Mouse (Mus musculus) megakaryocyte-erythroid progenitor cell, adult 5-6 weeks (primary cell): ENCODE measurements around the gene Ddx6. TPM values are rescaled to one million over a fixed set of nuclear protein-coding genes. Genes with fewer than 3 reads are reported as not detected.

ENCODE experiments used
- ATAC-seq: replicated peaks from 2 replicates; pipeline ENCODE4 v1.8.0; 2016; ENCODE audit warnings: mild to moderate bottlenecking, inconsistent platforms; ENCODE audit not compliant: severe bottlenecking, poor library complexity, low FRiP score, low TSS enrichment
- total RNA-seq, 2 experiments: library from RNA; stranded (forward) in 1 of 2; stranded (reverse) in 1 of 2; fragments of 200-1000, 215-1000 nt in 1 of 2; fragments of >200 nt in 1 of 2; fragmentation: Nextera tagmentation in 1 of 2; gene quantifications; 2 replicates each; pipeline ENCODE4 v1.2.3; 2014 to 2017

Ddx6 gene
- total RNA-seq, 2 experiments from 2014 or later: 73.6 to 76.4 TPM

- no peak for ATAC-seq
Measured at GRCm38 (mm10) chr9:44678288-44678871, 73.7 kb downstream of the Ddx6 start.

GRCm38 (mm10) chr9:44679565-44679964 lies 74.9 kb downstream of the Ddx6 start:
- ATAC-seq: no peak

- no peak for ATAC-seq
Measured at GRCm38 (mm10) chr9:44683046-44683445, 78.4 kb downstream of the Ddx6 start.

GRCm38 (mm10) chr9:44685346-44686330 lies 80.9 kb downstream of the Ddx6 start:
- ATAC-seq: peak; percentile 56

GRCm38 (mm10) chr9:44686638-44687037 lies 81.9 kb downstream of the Ddx6 start:
- ATAC-seq: no peak

GRCm38 (mm10) chr9:44688013-44688412 lies 83.3 kb downstream of the Ddx6 start:
- ATAC-seq: no peak

Other genes starting within 250 kb of the Ddx6 start
- gene Vps11, start 243.2 kb upstream of the Ddx6 start, total RNA-seq (2014; fragmentation: Nextera tagmentation): 16.4 and 24.5 TPM in 2 replicates
- 12.8 and 15.3 TPM in 2 replicates for gene Vps11, start 243.2 kb upstream of the Ddx6 start, total RNA-seq (2017)
- 45.1 and 45.6 TPM in 2 replicates for gene Hyou1, start 225.4 kb upstream of the Ddx6 start, total RNA-seq (2014; fragmentation: Nextera tagmentation)
- 56.5 and 77.5 TPM in 2 replicates for gene Hyou1, start 225.4 kb upstream of the Ddx6 start, total RNA-seq (2017)
- 20.5 and 32.2 TPM in 2 replicates for gene Slc37a4, start 208.0 kb upstream of the Ddx6 start, total RNA-seq (2014; fragmentation: Nextera tagmentation)
- gene Slc37a4, start 208.0 kb upstream of the Ddx6 start, total RNA-seq (2017): 11.4 and 43.0 TPM in 2 replicates
- 4,337 and 4,372 TPM in 2 replicates for gene Rps25, start 197.8 kb upstream of the Ddx6 start, total RNA-seq (2014; fragmentation: Nextera tagmentation)
- 1,747 and 2,464 TPM in 2 replicates for gene Rps25, start 197.8 kb upstream of the Ddx6 start, total RNA-seq (2017)
- 71.6 and 116 TPM in 2 replicates for gene Trappc4, start 197.3 kb upstream of the Ddx6 start, total RNA-seq (2014; fragmentation: Nextera tagmentation)
- gene Trappc4, start 197.3 kb upstream of the Ddx6 start, total RNA-seq (2017): 28.4 and 36.8 TPM in 2 replicates
- 51.4 and 56.1 TPM in 2 replicates for gene Ccdc84, start 186.3 kb upstream of the Ddx6 start, total RNA-seq (2014; fragmentation: Nextera tagmentation)
- gene Ccdc84, start 186.3 kb upstream of the Ddx6 start, total RNA-seq (2017): 18.9 and 19.3 TPM in 2 replicates
- not detected in 2 replicates for gene Foxr1, start 163.8 kb upstream of the Ddx6 start, total RNA-seq (2014; fragmentation: Nextera tagmentation)
- gene Foxr1, start 163.8 kb upstream of the Ddx6 start, total RNA-seq (2017): not detected in 2 replicates
- not detected in 2 replicates for gene Upk2, start 149.9 kb upstream of the Ddx6 start, total RNA-seq (2014; fragmentation: Nextera tagmentation)
- gene Upk2, start 149.9 kb upstream of the Ddx6 start, total RNA-seq (2017): not detected in 2 replicates
- 4.8 and 5.5 TPM in 2 replicates for gene Bcl9l, start 122.1 kb upstream of the Ddx6 start, total RNA-seq (2014; fragmentation: Nextera tagmentation)
- 0.52 and 3.7 TPM in 2 replicates for gene Bcl9l, start 122.1 kb upstream of the Ddx6 start, total RNA-seq (2017)
- 0.54 and 6.2 TPM in 2 replicates for gene Cxcr5, start 43.0 kb upstream of the Ddx6 start, total RNA-seq (2014; fragmentation: Nextera tagmentation)
- 0.08 and 1.8 TPM in 2 replicates for gene Cxcr5, start 43.0 kb upstream of the Ddx6 start, total RNA-seq (2017)
- gene Treh, start 68.3 kb downstream of the Ddx6 start, total RNA-seq (2014; fragmentation: Nextera tagmentation): not detected in 2 replicates
- not detected in 2 replicates for gene Treh, start 68.3 kb downstream of the Ddx6 start, total RNA-seq (2017)
- gene Phldb1, start 130.3 kb downstream of the Ddx6 start, total RNA-seq (2014; fragmentation: Nextera tagmentation): 3.7 and 5.3 TPM in 2 replicates
- 1.6 and 14.1 TPM in 2 replicates for gene Phldb1, start 130.3 kb downstream of the Ddx6 start, total RNA-seq (2017)
- gene Arcn1, start 163.0 kb downstream of the Ddx6 start, total RNA-seq (2014; fragmentation: Nextera tagmentation): 111 and 119 TPM in 2 replicates
- gene Arcn1, start 163.0 kb downstream of the Ddx6 start, total RNA-seq (2017): 177 and 182 TPM in 2 replicates
- 27.7 and 31.3 TPM in 2 replicates for gene Ift46, start 163.0 kb downstream of the Ddx6 start, total RNA-seq (2014; fragmentation: Nextera tagmentation)
- 24.1 and 28.7 TPM in 2 replicates for gene Ift46, start 163.0 kb downstream of the Ddx6 start, total RNA-seq (2017)
- gene Tmem25, start 194.4 kb downstream of the Ddx6 start, total RNA-seq (2014; fragmentation: Nextera tagmentation): not detected in 2 replicates
- gene Tmem25, start 194.4 kb downstream of the Ddx6 start, total RNA-seq (2017): 0.28 TPM in 1 of 2 replicates, not detected in the other
- gene Ttc36, start 198.2 kb downstream of the Ddx6 start, total RNA-seq (2014; fragmentation: Nextera tagmentation): not detected in 2 replicates
- not detected in 2 replicates for gene Ttc36, start 198.2 kb downstream of the Ddx6 start, total RNA-seq (2017)